Mouse (Mus musculus): Measurements from ENCODE around the gene Fgf9.

Gene Fgf9

GRCm38 (mm10) chr14:58089486-58089885 lies 19.1 kb downstream of the Fgf9 start:
- DNase-seq (ENCODE audit: low read depth, low spot score), result no peak

DNA sequence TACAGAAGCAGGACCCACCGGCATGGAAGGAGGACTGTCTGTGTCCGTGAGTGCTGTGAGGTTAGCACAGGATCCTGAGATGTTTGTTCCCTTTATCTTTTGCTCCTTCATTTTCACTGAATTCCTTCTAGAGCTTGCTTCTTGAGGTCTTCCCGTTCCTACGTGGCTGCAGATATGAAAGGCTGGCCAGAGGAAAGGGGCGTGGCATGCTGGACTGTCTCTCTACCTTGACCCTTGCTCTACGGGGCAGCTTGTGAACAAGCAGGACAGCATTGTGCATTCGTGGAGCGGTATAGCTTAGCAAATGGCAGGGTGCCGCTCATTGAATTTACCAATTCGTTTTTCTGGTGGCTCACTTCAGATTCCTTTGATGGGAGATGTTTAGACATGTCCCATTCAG lies 21.0 kb downstream of the Fgf9 start:
- DNase-seq (ENCODE audit: low read depth, low spot score), result no peak

- DNase-seq (ENCODE audit: low read depth, low spot score), result no peak
Measured at GRCm38 (mm10) chr14:58099599-58099998, 29.3 kb downstream of the Fgf9 start.

DNA sequence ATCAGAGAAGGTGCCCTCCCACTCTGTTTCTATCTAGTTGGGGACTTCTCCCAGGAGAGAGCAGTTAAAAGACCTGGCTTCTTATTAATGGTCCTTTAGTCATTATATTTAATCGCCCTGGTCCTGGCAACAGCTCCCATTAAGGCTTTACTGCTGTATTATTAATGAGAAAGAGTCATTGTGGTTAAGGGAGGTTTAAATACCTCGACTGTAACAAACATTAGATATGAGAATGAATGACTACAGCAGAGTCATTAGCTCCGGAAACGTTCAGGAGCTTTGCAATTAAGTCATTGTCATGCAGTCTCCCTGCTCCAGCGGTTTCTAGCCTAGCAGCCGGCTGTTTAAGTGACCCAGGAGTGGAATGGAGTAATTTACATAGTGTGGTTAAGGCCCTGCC lies 31.0 kb downstream of the Fgf9 start:
- no peak for DNase-seq (ENCODE audit: low read depth, low spot score)

- no peak for DNase-seq (ENCODE audit: low read depth, low spot score)
Measured at GRCm38 (mm10) chr14:58104266-58104665, 33.9 kb downstream of the Fgf9 start.

DNA sequence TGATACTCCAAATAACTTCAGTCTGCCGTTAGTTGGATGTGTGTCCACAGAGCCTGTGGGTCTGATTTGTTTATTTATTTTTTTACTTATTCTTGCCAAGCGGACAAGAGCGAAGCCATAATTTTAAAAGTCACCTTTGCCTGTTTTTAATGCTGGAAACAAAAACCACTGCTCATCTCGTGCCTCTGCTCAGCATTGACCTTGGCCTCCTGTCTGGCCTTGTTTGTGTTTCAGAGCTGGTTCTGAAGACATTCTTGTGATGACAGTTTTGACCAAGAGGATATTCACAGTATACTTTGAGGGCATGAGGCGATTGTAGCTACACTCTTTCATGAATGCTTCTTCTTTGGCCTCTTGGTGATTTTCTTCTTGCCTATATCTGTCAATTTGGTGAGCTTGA lies 35.2 kb downstream of the Fgf9 start:
- no peak for DNase-seq (ENCODE audit: low read depth, low spot score)

GRCm38 (mm10) chr14:58109601-58110000 lies 39.3 kb downstream of the Fgf9 start:
- no peak for DNase-seq (ENCODE audit: low read depth, low spot score)

DNA sequence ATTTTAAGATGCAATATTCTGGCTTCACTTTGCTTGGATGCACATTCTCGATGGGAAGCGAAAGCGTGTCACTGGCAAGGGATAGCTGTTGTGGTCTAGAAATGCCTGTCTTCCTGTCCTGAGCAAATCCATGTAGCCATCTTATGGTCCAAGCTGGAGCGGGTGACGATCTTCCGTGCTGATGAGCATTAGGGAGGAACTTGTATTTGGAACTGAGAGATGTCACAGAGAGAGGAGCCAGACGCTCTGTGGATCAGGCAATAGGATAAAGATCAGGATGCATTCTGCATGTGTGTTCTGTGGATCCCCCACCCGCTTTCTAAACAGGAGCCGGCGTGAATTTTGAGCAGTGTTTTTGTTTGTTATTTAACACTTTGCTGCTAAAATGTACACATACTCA lies 41.2 kb downstream of the Fgf9 start:
- DNase-seq (ENCODE audit: low read depth, low spot score), result no peak

DNA sequence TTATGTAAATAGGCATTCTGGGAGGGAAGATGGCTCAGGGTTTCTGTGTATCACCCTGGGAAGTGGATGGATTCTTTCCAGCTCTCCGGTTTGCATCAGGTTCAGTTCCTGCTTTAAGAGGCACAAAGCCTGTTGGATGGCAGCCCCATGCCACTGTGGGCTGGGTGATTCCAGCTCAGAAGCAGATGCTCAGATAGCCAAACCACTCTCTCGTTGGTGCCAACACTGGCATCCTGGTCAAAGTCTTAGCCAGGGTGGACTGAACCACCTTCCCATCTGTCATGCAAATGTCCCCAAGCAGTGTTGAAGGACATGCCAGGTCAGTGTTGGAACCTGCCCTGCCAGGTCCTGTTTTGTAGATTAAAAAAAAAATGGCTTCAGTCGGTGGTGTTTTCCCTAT lies 42.0 kb downstream of the Fgf9 start:
- DNase-seq (ENCODE audit: low read depth, low spot score), result no peak

GRCm38 (mm10) chr14:58113180-58113579 lies 42.8 kb downstream of the Fgf9 start:
- no peak for DNase-seq (ENCODE audit: low read depth, low spot score)

GRCm38 (mm10) chr14:58114146-58114545 lies 43.8 kb downstream of the Fgf9 start:
- no peak for DNase-seq (ENCODE audit: low read depth, low spot score)

- DNase-seq (ENCODE audit: low read depth, low spot score), result no peak
Measured at GRCm38 (mm10) chr14:58124625-58125024, 54.3 kb downstream of the Fgf9 start.

GRCm38 (mm10) chr14:58126508-58126907 lies 56.2 kb downstream of the Fgf9 start:
- DNase-seq (ENCODE audit: low read depth, low spot score), result no peak

DNA sequence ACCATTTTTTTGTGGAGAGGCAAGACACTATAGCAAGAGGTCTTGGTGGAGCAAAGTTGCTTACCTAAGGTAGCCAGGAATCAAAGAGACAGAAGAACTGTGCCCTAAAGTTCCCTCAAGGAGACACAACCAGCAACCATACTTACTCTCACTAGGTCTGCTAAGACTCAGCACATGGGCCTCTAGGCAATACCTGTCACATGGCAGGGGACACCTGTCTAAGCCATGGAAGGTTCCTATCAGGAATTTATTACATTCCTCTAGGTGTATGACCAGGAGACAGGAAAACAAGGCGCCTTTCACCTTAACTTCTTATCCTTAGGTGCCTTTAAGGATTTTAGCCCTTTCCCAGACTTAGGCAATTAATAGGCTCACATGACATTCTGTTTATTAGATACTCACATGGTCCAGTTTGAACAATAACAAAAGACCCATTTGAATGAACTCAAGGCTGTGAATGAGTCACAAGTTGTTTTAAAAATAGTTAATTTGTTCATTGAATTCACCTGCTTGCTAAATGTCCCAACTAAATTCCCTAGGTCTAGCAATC lies 69.2 kb downstream of the Fgf9 start:
- DNase-seq (ENCODE audit: low read depth, low spot score), result no peak

GRCm38 (mm10) chr14:58149637-58150470 lies 79.5 kb downstream of the Fgf9 start:
- DNase-seq (ENCODE audit: low read depth, low spot score), result no peak

DNA sequence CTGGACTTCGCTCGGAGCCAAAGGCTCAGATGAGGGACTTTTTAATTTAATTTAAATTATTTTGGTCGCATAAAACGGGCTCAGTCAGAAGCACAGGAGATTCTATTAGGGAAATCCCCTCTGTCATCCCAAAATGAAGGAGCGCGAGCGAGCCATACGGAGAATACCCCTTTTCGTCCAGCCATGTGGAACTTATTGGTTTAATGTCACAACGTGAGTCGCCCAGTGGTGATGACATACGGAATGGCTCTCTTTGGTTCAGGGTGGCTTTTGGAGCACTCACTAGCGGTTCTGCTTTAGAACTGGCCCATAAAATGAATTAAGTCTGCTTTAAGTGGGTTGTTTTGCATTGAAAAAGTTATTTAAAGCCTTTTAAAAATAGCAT lies 80.1 kb downstream of the Fgf9 start:
- DNase-seq (ENCODE audit: low read depth, low spot score), result no peak

- DNase-seq (ENCODE audit: low read depth, low spot score), result no peak
Measured at GRCm38 (mm10) chr14:58152110-58152509, 81.8 kb downstream of the Fgf9 start.

- DNase-seq (ENCODE audit: low read depth, low spot score), result no peak
Measured at GRCm38 (mm10) chr14:58153470-58154416, 83.4 kb downstream of the Fgf9 start.

DNA sequence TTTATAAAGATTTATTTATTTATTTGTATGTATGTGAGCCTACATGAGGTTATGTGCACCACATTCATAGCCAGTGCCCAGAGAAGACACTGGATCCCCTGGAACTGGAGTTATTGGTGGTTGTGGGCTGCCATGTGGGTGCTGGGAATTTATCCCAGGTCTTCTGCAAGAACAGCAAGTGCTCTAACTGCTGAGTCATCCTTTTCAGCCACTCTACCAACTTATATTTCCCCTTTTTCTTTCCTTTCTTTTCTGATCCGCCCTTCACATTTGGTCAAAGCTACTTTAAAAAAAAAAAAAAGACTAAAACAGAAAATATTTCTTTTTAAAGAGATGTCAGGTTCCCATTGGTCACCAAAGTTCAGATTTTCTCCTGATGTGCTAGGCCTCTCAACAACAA lies 90.3 kb downstream of the Fgf9 start:
- DNase-seq (ENCODE audit: low read depth, low spot score), result no peak
